Mouse (Mus musculus): Measurements from ENCODE around the gene Nip7.

DNA sequence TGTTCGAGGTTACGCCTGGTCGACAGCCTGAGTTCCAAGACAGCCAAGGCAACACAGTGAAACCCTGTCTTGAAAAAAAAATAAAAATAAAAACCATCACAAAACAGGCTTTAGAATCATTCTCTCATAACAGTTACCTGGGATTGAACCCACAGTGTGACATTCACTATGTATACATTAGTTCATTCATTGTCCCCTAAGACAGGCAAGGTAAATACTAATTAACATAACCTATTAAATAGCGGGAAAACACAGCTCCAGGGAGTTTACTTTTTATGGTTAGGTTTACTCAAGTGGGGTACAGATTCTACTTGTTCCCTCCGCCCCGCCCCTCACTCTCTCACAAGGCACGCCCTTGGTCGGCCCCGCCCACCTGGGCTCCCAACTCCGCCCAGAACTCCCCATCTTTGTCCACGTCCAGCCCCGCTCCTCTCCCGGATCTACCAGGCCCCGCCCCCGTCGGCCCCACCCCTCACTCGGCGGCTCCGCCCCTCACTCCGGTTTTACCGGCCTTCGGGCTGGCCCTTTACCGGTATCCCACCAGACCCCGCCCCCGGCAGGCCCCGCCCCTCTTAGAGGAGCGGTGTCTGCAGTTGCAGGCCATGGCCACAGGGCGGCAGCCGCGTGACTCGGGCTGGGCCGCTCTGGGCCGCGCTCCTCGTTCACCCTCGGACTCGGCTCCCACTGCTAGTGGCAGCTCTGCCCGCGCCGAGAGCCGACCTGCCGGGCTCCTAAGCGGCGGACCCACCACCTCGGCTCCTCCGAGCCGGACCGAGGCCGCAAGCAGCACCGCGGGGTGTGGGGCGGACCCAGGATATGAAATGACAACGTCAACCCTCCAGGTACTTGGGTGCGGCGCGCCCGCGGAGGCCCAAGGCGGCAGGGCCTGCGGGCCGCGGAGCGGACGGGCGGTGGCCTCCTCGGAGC lies 25.8 kb upstream of the Nip7 start, which contains the start of gene Vps4a:
- no peak for TF ChIP-seq CTCF (conservative IDR thresholded peaks at IDR 0.05; ENCODE audit: low read length)
- no peak for TF ChIP-seq POU5F1 (IDR thresholded peaks at IDR 0.05; ENCODE audit: borderline replicate concordance, low read length)

Data from E14TG2a.4 (cell line).